Mouse (Mus musculus): ENCODE data around the gene Nms.

The Nms gene

GRCm38 (mm10) chr1:38938849-38939248 is at the start of gene Nms:
TSS of gene Nms (plus strand) at chr1:38939149.
- DNase-seq (ENCODE audit: low read depth, low spot score) = no peak

GRCm38 (mm10) chr1:38891444-38891843 is 47.5 kb upstream of the Nms start:
- no peak for DNase-seq (ENCODE audit: low read depth, low spot score)

- DNase-seq (ENCODE audit: low read depth, low spot score) = no peak
Measured at GRCm38 (mm10) chr1:38893081-38893480, 45.9 kb upstream of the Nms start.

- peak; percentile 45 for DNase-seq (ENCODE audit: low read depth, low spot score)
Measured at GRCm38 (mm10) chr1:38897431-38898248, 41.3 kb upstream of the Nms start, which contains the start of gene Chst10. TSS of gene Chst10 (minus strand) at chr1:38898161.

- DNase-seq (ENCODE audit: low read depth, low spot score) = no peak
Measured at GRCm38 (mm10) chr1:38902571-38902970, 36.4 kb upstream of the Nms start.

- DNase-seq (ENCODE audit: low read depth, low spot score) = no peak
Measured at GRCm38 (mm10) chr1:38903985-38904384, 35.0 kb upstream of the Nms start.

- DNase-seq (ENCODE audit: low read depth, low spot score) = no peak
Measured at GRCm38 (mm10) chr1:38928996-38929395, 10.0 kb upstream of the Nms start.

GRCm38 (mm10) chr1:38929468-38929867 is 9.5 kb upstream of the Nms start:
- DNase-seq (ENCODE audit: low read depth, low spot score) = no peak

- no peak for DNase-seq (ENCODE audit: low read depth, low spot score)
Measured at GRCm38 (mm10) chr1:38930767-38931166, 8.2 kb upstream of the Nms start.

GRCm38 (mm10) chr1:38934668-38935067 is 4.3 kb upstream of the Nms start:
- no peak for DNase-seq (ENCODE audit: low read depth, low spot score)

GRCm38 (mm10) chr1:38936780-38937179 is 2.2 kb upstream of the Nms start:
- DNase-seq (ENCODE audit: low read depth, low spot score) = no peak

GRCm38 (mm10) chr1:38939608-38940007 is 659 bp downstream of the Nms start:
- no peak for DNase-seq (ENCODE audit: low read depth, low spot score)

GRCm38 (mm10) chr1:38956457-38956856 is 17.5 kb downstream of the Nms start:
- DNase-seq (ENCODE audit: low read depth, low spot score) = no peak

- no peak for DNase-seq (ENCODE audit: low read depth, low spot score)
Measured at GRCm38 (mm10) chr1:38969116-38969515, 30.2 kb downstream of the Nms start.

- DNase-seq (ENCODE audit: low read depth, low spot score) = no peak
Measured at GRCm38 (mm10) chr1:38971712-38972111, 32.8 kb downstream of the Nms start.

- DNase-seq (ENCODE audit: low read depth, low spot score) = no peak
Measured at GRCm38 (mm10) chr1:38972986-38973592, 34.1 kb downstream of the Nms start.

- DNase-seq (ENCODE audit: low read depth, low spot score) = no peak
Measured at GRCm38 (mm10) chr1:38979953-38980352, 41.0 kb downstream of the Nms start.

- DNase-seq (ENCODE audit: low read depth, low spot score) = no peak
Measured at GRCm38 (mm10) chr1:38983870-38984269, 44.9 kb downstream of the Nms start.

GRCm38 (mm10) chr1:38985308-38985707 is 46.4 kb downstream of the Nms start, which contains the start of gene Pdcl3:
TSS of gene Pdcl3 (plus strand) at chr1:38985608.
- DNase-seq (ENCODE audit: low read depth, low spot score) = no peak

GRCm38 (mm10) chr1:38987080-38987864 is 48.3 kb downstream of the Nms start:
- DNase-seq (ENCODE audit: low read depth, low spot score) = peak; percentile 95

GRCm38 (mm10) chr1:38987865-38988211 is 48.9 kb downstream of the Nms start:
- DNase-seq (ENCODE audit: low read depth, low spot score) = no peak

GRCm38 (mm10) chr1:38988357-38988756 is 49.4 kb downstream of the Nms start:
- no peak for DNase-seq (ENCODE audit: low read depth, low spot score)
